26 mouse cellular contexts compared by ENCODE assay signal in the genomic region with DNA sequence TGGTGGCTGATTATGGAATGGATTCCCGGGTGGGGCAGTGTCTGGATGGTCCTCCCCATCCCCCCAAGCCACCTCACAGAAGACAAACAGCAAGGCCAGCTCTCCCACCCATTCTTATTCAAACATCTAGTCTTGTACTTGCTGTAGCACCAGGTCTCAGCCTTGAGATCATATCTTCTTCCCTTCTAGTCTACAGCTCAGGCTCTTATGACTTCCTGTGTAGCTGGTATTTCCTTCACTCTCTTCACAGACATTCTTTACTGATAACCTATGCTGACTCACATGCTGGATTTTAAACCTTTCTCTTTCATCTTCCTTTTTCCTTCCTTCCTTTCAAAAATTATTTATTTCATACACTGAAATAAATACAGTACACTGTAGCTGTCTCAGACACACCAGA.
A peak's percentile ranks its signal among the peaks of the same experiment; 100 is the strongest.
DNase-seq lines count a peak whose midpoint lies in the region; ATAC-seq lines count a peak whose summit lies in the region.
"Had no signal": no experiment of that assay in that cellular context is flagged by ENCODE, and none has a peak within 500 bp of the region (broad histone marks: within the 10 kb centered on the region; RNA-seq: fewer than 3 reads in every experiment).

No protein-coding gene starts in this region.

- H3K4me3 ChIP-seq in kidney, embryonic 15.5 days (replicated peaks): no peak overlapping the region
- no peak overlapping the region for H3K4me3 ChIP-seq in hindbrain, embryonic 16.5 days (ENCODE audit: low read length)
- H3K4me3 ChIP-seq: embryonic facial prominence, embryonic 12.5 days; embryonic facial prominence, embryonic 15.5 days; gastrocnemius, adult 2 months; heart, embryonic 12.5 days; heart, embryonic 15.5 days; hindbrain, embryonic 10.5 days; hindbrain, embryonic 13.5 days; intestine, embryonic 15.5 days had no signal

- peak; percentile 30; the same call in 1 of the 2 replicates for ATAC-seq in common myeloid progenitor, adult 5-6 weeks (replicated peaks; ENCODE audit: low read depth, poor library complexity, severe bottlenecking)
- ATAC-seq in kidney, embryonic 15.5 days (replicated peaks; ENCODE audit: low FRiP score): no peak
- no peak for ATAC-seq in hindbrain, embryonic 16.5 days
- ATAC-seq: forebrain, embryonic 14.5 days; forebrain, postnatal 0 days; hindbrain, postnatal 0 days; intestine, embryonic 15.5 days had no signal

- no peaks in the 10 kb centered on the region for H3K36me3 ChIP-seq in kidney, embryonic 15.5 days
- no peaks in the 10 kb centered on the region for H3K36me3 ChIP-seq in hindbrain, embryonic 16.5 days (ENCODE audit: control insufficient read depth, insufficient read depth, low read length)
- H3K36me3 ChIP-seq: embryonic facial prominence, embryonic 12.5 days; embryonic facial prominence, embryonic 15.5 days; heart, embryonic 12.5 days; heart, embryonic 15.5 days; hindbrain, embryonic 10.5 days; hindbrain, embryonic 13.5 days; intestine, embryonic 15.5 days had no signal

- H3K27ac ChIP-seq in kidney, embryonic 15.5 days: no peak overlapping the region
- no peak overlapping the region for H3K27ac ChIP-seq in hindbrain, embryonic 16.5 days (ENCODE audit: low read depth, low read length)
- H3K27ac ChIP-seq: embryonic facial prominence, embryonic 12.5 days; embryonic facial prominence, embryonic 15.5 days; gastrocnemius, adult 2 months; heart, embryonic 15.5 days; hindbrain, embryonic 10.5 days; hindbrain, embryonic 13.5 days; hindbrain, postnatal 0 days; intestine, embryonic 15.5 days had no signal

- no peaks in the 10 kb centered on the region for H3K27me3 ChIP-seq in kidney, embryonic 15.5 days
- H3K27me3 ChIP-seq in hindbrain, embryonic 16.5 days (replicated peaks; ENCODE audit: control insufficient read depth, insufficient read depth, low read length): no peaks in the 10 kb centered on the region
- H3K27me3 ChIP-seq: embryonic facial prominence, embryonic 12.5 days; embryonic facial prominence, embryonic 15.5 days; heart, embryonic 12.5 days; heart, embryonic 15.5 days; hindbrain, embryonic 13.5 days; intestine, embryonic 15.5 days had no signal

- no peaks in the 10 kb centered on the region for H3K9me3 ChIP-seq in kidney, embryonic 15.5 days (replicated peaks)
- no peaks in the 10 kb centered on the region for H3K9me3 ChIP-seq in hindbrain, embryonic 16.5 days (ENCODE audit: control insufficient read depth, low read length)
- H3K9me3 ChIP-seq: embryonic facial prominence, embryonic 12.5 days; embryonic facial prominence, embryonic 15.5 days; heart, embryonic 12.5 days; heart, embryonic 15.5 days; hindbrain, embryonic 10.5 days; hindbrain, embryonic 13.5 days; intestine, embryonic 15.5 days had no signal

- no peaks in the 10 kb centered on the region for H3K4me1 ChIP-seq in kidney, embryonic 15.5 days
- no peaks in the 10 kb centered on the region for H3K4me1 ChIP-seq in hindbrain, embryonic 16.5 days (ENCODE audit: control insufficient read depth, insufficient read depth, low read depth, low read length)
- H3K4me1 ChIP-seq: embryonic facial prominence, embryonic 12.5 days; heart, embryonic 15.5 days; hindbrain, embryonic 10.5 days; hindbrain, embryonic 13.5 days; intestine, embryonic 15.5 days had no signal

- WGBS in kidney, embryonic 15.5 days: 58% methylated on average over 1 of the region's 1 CpGs
- WGBS in hindbrain, embryonic 16.5 days: 79% methylated on average over 1 of the region's 1 CpGs

- DNase-seq in CD4-positive, CD25-positive, alpha-beta regulatory T cell, adult 2 months (ENCODE audit: low read depth, low spot score): peak; percentile 53
- peak; percentile 47 for DNase-seq in naive thymus-derived CD4-positive, alpha-beta T cell, adult 2 months (ENCODE audit: low read depth)
- DNase-seq in gastrocnemius, postnatal 10 days: no peak
- DNase-seq: adrenal gland, postnatal 10 days; adrenal gland, postnatal 36 days; cerebellum, adult 18-20 months; cerebellum, adult 9-10 months; cerebellum, postnatal 14 days; forebrain, postnatal 0 days; gastrocnemius, adult 2 months; gastrocnemius, postnatal 25 days; heart, adult 18-20 months; heart, postnatal 10 days; heart, postnatal 36 days had no signal

- no peak overlapping the region for H3K4me2 ChIP-seq in kidney, embryonic 15.5 days
- no peak overlapping the region for H3K4me2 ChIP-seq in hindbrain, embryonic 16.5 days (ENCODE audit: low read length)
- H3K4me2 ChIP-seq: embryonic facial prominence, embryonic 12.5 days; embryonic facial prominence, embryonic 15.5 days; heart, embryonic 12.5 days; heart, embryonic 15.5 days; hindbrain, embryonic 13.5 days; intestine, embryonic 15.5 days had no signal

- H3K9ac ChIP-seq in kidney, embryonic 15.5 days: no peak overlapping the region
- no peak overlapping the region for H3K9ac ChIP-seq in hindbrain, embryonic 16.5 days (ENCODE audit: low read depth, low read length)
- H3K9ac ChIP-seq: embryonic facial prominence, embryonic 12.5 days; embryonic facial prominence, embryonic 15.5 days; forebrain, postnatal 0 days; heart, embryonic 12.5 days; heart, embryonic 15.5 days; hindbrain, embryonic 13.5 days; intestine, embryonic 15.5 days had no signal
